Mouse (Mus musculus) urinary bladder, postnatal 10 days (tissue): Measurements from ENCODE around the gene Gpr162.
"Not testable (repeated sequence)": the region's sequence is repeated elsewhere in the genome, so short reads cannot be mapped to it uniquely, and the experiment has no call there.

Experiments
- DNase-seq: peaks from one replicate; pipeline ENCODE4 v3.0.0; 2022; ENCODE audit warnings: low spot score

The Gpr162 gene

DNA sequence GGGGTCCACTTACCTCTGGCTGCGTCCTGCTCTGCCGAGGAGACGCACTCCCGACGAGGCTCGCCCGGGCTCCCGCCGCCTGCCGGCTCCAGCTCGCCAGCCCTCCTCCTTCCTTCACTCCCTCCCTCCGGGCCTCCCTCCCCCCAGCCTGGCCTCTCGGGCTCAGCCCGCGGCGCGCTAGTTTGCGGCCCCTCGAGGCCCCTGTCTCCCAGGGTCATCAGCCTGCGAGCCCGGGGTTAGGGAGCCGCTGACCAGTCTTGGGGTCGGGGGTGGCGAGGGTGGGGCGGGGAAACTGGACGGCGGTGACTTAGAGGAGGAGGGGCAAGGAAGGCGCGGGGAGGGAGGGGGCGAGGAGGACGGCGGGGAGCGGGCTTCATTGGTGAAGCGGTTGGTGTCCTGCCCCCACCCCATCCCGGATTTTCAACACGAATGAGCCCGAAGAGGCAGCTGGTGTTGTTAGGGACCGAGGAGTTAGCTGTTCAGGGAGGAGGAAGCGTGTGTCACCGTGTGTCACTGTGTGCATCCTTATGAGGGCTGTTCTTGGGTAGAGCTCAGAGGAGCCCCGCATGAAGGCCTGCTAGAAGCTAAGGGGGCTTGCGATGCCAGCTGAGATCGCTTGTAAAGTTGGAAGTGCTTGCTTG, at the start of gene Gpr162:
TSS of gene Gpr162 (minus strand) at position 326 of the 641 bp plus-strand sequence.
- no peak for DNase-seq

DNA sequence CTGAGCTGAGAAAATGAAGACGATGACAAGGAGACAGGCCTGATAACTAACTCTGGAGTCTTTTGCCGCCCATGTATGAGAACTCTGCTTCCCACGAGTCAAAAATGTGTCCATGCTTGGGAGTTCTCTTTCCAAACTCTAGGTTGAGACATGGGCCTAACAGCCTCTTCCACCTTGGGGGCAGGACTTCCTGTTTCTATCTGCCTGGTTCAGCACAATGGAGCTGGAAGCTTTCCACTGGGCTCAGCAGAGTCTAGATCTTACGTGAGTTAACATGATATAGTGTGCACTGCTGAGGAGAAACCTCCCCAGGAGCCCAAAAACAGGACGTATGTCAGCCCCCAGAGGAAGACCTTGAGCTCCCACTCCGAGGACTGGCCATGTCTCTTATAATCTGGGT, 49.4 kb upstream of the Gpr162 start:
- no peak for DNase-seq

DNA sequence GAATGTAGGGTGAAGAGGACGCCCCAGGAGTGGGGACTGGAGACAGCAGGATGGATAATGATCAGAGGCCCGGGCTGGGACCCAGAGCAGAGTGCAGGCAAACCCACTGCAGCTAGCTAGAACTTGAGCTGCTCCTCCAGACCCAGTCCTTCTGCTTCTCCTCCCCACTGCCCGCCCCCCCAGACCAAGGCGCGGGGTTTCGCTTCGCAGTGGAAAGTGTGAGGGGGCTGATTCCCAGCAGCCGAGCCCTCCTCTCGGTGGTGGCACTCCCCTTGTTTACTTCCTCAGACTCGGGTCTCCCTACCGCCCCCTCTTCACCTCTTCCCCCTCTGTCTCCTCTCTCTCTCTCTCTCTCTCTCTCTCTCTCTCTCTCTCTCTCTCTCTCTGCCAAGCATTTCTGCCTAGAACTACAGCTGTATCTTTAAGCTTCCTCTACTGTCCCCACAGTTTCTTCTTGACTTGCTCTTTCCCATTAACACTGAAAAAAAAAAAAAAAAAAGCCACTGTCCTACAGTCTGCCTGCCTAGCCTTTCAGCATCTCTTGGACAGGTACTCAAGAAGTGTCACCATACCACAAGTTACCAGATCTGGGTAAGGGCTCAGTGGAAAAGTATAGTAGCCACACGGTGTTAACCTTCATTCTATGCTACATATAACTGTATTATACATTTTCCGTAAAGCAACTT, 47.9 kb upstream of the Gpr162 start, which contains the start of gene Lag3:
TSS of gene Lag3 (minus strand) at position 173 of the 686 bp plus-strand sequence.
- DNase-seq, result no peak

DNA sequence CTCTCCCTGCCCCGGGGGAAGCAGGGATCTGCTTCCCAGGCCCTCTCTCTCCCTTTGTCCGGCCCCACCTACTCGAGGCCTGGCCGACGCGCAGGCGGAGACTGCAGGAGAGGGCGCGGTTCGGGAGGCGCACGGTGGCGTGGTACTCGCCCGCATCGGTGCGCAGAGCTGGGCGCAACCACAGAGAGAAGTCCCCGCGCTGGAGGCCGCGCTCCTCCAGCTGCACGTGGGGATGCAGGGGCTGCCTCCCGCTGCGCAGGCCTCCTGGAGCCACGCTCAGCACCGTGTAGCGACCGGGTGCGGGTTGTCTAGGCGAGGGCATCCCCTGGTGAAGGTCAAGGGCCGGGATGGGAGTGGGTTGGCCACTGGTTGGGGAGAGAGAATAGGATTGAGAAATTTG, 46.2 kb upstream of the Gpr162 start:
- DNase-seq, result no peak

DNA sequence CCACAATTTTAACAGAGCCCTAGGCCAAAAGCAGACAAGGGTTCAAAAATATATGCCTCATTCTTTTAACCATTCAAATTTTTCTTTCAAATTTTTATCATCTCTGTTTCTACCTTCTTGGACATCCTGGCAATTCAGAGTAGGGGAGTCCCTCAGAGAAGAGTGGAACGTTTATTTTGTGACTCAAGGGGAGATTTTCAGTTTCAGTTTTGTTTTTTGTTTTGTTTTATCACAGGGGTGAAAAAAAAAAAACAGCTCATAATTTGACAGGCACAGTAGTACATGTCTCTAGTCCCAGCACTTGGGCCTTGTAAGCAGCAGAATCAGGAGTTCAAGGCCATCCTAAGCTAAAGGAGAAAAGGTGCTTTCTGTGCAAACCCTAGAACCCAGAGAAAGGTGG, 44.0 kb upstream of the Gpr162 start:
- DNase-seq, result no peak

DNA sequence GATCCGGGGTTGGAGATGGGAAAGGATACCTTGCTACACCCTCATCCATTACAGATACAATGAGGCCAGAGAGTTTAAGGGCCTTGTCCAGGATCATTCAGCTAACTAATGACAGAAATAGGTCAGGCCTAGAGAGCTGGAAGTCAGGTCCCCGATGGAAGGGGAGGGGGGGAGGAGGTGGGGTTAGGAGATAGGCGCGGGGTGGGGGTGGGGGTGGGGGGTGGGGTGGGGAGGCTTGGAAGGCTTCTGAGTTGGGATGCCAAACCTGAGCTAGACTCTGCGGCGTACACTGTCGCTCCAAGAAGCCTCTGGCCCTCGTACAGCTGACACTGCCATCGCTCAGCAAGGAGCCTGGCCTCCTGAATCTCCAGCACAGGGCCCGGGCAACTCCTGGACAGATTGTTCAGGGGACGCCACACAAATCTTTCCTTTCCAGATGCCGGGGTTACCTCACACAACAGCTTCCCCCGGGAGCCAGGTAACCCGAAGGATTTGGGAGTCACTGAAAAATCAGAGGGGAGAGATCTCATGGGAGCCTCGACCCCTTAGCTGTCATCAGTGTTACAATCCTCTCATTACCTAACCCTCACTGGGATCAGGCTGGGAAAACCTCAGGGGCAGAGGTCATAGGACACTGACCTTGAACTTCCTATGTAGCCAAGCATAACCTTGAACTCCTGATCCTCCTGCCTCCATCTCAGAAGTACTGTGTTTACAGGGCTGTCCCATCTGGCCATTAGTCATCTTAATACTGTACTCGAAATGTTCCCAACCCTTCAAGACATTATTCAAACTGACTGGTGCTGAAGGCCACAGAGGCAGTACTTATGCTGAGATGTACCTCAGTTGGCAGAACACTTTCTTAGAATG, 41.4 kb upstream of the Gpr162 start:
- DNase-seq, result no peak

GRCm38 (mm10) chr6:124904161-124904981, 40.6 kb upstream of the Gpr162 start:
- DNase-seq, result no peak

DNA sequence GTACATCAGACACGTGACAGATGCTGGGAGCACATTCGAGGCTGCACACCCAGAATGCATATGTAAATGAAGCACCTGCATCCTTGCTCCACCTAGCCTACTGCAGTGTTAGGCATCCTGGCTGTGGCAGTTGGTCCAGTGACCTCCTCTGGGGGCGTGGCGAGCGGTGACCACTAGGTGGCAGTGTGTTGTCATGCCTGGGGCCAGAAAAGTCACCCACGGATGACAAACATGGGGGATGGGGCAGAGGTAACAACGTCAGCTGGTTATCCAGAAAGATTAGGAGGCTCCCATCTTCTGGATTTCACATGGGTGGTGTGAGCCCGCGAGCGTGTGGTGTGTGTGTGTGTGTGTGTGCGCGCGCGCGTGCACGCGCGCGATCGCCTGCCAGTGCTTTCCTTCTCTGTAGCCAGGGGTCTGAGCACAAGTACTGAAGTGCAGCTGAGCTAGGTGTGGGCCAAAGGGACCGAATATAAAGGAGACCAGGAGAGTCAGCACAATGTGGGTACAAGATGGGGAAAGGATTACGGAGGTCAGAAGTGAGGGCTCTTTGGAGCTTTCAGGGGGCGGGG, 39.9 kb upstream of the Gpr162 start:
- DNase-seq, result peak; percentile 92

- DNase-seq, result no peak
These were observed 38.1 kb upstream of the Gpr162 start for GRCm38 (mm10) chr6:124901851-124902250.

DNA sequence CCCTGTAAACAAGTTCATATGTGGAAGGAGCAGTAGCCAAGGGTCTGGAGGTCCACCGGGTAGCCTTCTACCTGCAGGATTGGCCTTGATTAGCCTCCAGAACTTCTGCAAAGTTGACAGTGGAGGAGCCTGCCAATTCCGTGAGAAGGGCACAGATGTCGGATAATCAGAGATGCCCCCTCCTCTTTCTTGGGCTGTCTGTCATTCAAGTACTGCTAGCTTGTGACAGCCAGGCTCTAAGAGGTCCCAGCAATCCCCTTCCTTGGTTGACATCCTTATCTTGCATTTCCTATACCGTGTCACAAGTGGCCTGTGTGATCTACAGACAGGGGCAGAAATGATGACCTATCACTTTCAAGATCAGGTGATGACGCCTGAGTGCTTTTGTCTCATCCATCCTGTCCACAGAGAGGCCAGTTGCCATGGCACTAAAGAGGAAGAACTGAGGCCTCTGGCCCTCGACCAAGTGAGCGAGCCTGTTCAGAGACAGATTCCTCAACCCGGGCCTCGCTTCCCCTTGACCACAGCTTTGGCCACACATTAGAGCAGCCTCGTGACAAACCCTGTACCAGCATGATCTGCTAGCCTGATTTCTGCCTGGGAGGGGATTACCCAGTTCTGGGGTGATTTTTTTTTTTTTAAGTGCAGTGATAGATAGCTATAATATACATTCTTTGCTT, 37.2 kb upstream of the Gpr162 start:
- no peak for DNase-seq

GRCm38 (mm10) chr6:124900056-124900800, 36.4 kb upstream of the Gpr162 start:
- DNase-seq, result no peak

- DNase-seq, result no peak
These were observed 34.6 kb upstream of the Gpr162 start for GRCm38 (mm10) chr6:124898359-124898758.

DNA sequence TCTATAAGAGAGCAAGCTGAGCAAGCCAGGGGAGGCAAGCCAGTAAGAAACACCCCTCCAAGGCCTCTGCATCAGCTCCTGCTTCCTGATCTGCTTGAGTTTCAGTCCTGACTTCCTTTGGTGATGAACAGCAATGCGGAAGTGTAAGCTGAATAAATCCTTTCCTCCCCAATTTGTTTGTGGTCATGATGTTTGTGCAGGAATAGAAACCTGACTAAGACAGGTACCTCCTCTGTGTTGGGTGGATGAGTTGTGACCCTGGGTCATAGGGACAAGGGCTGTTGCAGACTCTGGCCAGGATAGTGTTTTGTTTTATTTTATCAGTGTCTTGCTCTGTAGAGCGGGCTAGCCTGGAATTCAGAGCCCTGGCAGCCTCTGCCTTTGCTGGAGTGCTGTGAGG, 30.3 kb upstream of the Gpr162 start:
- not testable (repeated sequence) for DNase-seq

- no peak for DNase-seq
These were observed 27.2 kb upstream of the Gpr162 start for GRCm38 (mm10) chr6:124890997-124891396.

DNA sequence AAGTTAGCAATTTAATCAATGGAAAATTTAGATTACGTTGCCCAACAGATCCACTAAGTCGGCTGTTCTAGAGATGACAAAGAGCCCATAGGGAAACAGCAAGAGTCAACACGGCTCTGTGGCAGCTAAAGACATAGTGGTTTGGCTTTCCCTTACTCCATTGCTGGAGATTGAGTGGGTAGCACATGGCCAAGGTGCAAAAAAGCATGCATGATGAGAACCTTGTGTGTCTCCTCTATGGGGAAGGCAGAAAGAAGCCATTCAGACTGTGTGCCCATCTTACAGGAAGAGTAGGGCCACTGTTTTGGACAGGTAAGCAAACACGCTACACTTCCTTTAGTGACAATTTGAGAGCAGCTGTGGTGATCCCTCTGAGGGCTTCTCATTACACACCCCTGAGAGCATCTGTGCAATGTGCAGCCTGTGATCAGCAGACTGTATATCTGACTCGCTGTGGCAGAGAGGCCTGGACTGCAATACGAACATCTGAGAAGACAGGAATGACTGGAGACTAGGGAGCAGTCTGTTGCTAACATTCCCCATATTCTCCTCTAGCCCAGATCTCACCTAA, 24.9 kb upstream of the Gpr162 start:
- no peak for DNase-seq

- no peak for DNase-seq
These were observed 24.2 kb upstream of the Gpr162 start, which contains the start of gene Cd4 for GRCm38 (mm10) chr6:124887986-124888385. Gene Cd4 (minus strand): TSS chr6:124888221.

- DNase-seq, result no peak
These were observed 22.2 kb upstream of the Gpr162 start for GRCm38 (mm10) chr6:124885956-124886381.

GRCm38 (mm10) chr6:124884714-124885500, 21.1 kb upstream of the Gpr162 start:
- DNase-seq, result no peak

- DNase-seq, result no peak
These were observed 19.6 kb upstream of the Gpr162 start for GRCm38 (mm10) chr6:124883351-124883750.
